Mouse (Mus musculus): ENCODE results near the gene Phactr1. TPM values are rescaled to one million over a fixed set of nuclear protein-coding genes. Genes with fewer than 3 reads are reported as not detected.

Gene Phactr1
- total RNA-seq, 2 experiments from 2014 or later, result 250 to 265 TPM

DNA sequence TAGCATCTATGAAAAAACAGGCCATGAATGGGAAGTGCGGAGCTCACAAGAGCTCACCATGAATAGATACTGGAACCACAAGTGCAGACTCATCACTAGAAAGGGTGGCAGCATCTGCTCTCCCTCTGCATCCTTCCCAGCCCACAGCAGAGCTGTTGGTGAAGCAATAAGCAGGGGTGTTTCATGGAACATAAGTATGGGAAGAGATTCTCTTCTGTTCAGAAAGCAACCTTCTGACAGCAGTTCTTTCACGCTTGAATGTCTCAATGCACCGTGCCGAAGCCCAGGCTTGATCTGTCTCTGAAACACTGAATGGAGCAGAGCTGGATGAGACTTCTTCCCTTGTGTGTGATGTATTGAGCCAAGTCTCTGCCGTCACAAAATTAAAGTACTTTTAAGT is 64.0 kb downstream of the Phactr1 start:
- intact Hi-C loops (cut with DNase I), result no loop called here
- DNase-seq, result peak; percentile 16

DNA sequence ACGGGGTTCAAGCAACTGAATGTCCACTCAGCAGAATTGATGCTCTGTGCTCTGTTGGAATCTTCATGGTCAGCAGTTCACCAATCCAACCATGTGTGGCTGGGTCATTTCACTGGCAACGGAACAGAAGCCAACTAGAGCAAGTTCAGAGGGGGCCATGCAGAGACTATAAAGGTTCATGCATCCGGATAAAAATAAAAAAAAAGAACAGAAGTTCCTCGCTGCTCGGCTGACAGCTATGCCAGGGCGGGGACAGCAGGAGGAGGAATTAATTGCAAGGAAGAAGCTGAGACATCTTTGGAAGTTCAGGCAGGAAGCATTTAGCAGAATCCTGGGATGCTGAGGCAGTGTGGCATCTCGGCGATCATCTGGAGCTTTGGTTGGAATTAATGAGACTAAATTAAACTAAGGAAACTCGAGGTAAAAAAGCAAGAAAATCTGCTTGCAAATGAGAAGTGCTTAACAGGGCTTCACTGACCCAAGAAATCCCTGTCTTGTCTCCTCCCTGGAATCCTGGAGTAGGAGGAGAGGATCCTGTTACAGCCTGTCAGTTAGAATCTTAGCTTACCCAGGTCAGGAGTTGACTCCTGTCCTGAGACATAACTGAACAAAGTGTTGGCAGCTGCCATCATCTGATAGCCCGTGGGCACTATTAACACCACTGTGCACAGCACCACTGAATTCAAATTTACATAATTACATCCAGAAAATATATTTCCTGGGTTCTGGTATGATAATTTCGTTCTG is 77.4 kb downstream of the Phactr1 start:
- DNase-seq, result peak; percentile 10
- intact Hi-C loops (cut with DNase I), result no loop called here

DNA sequence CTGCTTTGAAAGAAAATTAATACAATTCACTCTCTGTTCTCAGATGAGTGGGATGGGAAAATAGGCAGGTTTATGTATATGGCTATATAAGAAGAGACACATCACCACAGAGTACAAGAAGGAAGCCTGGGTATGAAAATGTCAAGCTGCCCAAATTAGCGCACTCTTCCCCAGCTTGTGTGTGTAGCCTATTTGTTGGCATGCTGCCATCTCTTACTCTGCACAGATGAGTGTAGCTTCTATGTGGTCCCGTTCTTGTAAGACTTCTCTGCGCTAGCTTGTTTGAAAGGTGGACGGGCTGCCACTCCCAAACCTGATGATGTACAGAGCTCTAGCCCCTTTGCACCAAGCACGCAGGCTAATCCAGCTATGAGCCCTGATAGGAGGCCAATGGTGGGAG is 78.7 kb downstream of the Phactr1 start:
- intact Hi-C loops (cut with DNase I), result no loop called here
- no peak for DNase-seq

- DNase-seq, result no peak
- intact Hi-C loops (cut with DNase I), result no loop called here
These were observed 80.6 kb downstream of the Phactr1 start for GRCm38 (mm10) chr13:42760907-42761544.

GRCm38 (mm10) chr13:42772314-42772713 is 91.9 kb downstream of the Phactr1 start:
- intact Hi-C loops (cut with DNase I), result no loop called here
- no peak for DNase-seq

- intact Hi-C loops (cut with DNase I), result no loop called here
- DNase-seq, result no peak
These were observed 93.6 kb downstream of the Phactr1 start for GRCm38 (mm10) chr13:42774040-42774439.

- intact Hi-C loops (cut with DNase I), result no loop called here
- no peak for DNase-seq
These were observed 101.7 kb downstream of the Phactr1 start for GRCm38 (mm10) chr13:42782151-42782550.

DNA sequence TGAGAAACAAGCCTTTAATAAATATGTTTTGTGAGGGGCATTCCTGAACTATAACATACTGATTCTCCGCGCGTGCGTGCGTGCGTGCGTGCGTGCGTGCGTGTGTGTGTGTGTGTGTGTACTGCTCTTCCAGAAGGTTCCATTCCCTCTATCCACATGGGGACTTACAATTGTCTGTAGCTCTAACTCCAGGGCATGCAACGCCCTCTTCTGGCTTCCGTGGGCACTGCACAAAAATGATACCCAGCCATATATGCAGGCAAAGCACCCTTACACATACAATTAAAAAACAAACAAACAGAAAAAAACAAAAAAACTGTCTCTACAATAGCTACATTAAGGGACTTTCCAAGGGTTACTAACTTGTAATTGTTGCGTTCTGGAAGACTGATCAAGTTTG is 108.8 kb downstream of the Phactr1 start:
- DNase-seq, result no peak
- intact Hi-C loops (cut with DNase I), result no loop called here

GRCm38 (mm10) chr13:42792279-42792678 is 111.9 kb downstream of the Phactr1 start:
- DNase-seq, result no peak
- intact Hi-C loops (cut with DNase I), result loop anchor here (5.0 to 10.0 kb wide), 2 partner anchors 107 to 170 kb away; partner anchors contain the start of gene Phactr1

- DNase-seq, result no peak
- intact Hi-C loops (cut with DNase I), result no loop called here
These were observed 120.1 kb downstream of the Phactr1 start for GRCm38 (mm10) chr13:42800523-42800922.

GRCm38 (mm10) chr13:42804314-42804713 is 123.9 kb downstream of the Phactr1 start:
- intact Hi-C loops (cut with DNase I), result no loop called here
- DNase-seq, result no peak

- intact Hi-C loops (cut with DNase I), result no loop called here
These were observed 132.3 kb downstream of the Phactr1 start for GRCm38 (mm10) chr13:42812762-42813161.

DNA sequence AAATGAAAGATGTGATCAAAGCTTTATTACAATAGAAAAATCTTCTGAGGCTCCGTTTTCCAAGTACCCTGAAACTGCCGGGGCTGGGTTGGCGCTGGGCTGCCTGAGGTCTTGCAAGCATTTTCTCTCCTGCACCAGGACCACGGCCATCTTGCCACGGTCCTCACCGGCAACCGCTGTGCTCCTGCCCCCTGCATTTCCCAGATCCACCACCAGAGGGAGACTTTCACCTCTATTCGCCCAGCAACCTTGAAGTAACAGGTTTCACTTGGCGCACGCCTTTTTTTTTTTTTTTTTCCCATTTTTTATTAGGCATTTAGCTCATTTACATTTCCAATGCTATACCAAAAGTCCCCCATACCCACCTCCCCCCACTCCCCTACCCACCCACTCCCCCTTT is 138.0 kb downstream of the Phactr1 start:
- peak; percentile 53 for DNase-seq
- intact Hi-C loops (cut with DNase I), result no loop called here

More at GRCm38 (mm10) chr13:42812762-42813161, 132.3 kb downstream of the Phactr1 start:
- DNase-seq, result peak; percentile 37

GRCm38 (mm10) chr13:42820513-42820912 is 140.1 kb downstream of the Phactr1 start:
- DNase-seq, result no peak
- intact Hi-C loops (cut with DNase I), result loop anchor here (5.0 kb wide), 1 partner anchor 243 kb away; no protein-coding TSS in a partner anchor

DNA sequence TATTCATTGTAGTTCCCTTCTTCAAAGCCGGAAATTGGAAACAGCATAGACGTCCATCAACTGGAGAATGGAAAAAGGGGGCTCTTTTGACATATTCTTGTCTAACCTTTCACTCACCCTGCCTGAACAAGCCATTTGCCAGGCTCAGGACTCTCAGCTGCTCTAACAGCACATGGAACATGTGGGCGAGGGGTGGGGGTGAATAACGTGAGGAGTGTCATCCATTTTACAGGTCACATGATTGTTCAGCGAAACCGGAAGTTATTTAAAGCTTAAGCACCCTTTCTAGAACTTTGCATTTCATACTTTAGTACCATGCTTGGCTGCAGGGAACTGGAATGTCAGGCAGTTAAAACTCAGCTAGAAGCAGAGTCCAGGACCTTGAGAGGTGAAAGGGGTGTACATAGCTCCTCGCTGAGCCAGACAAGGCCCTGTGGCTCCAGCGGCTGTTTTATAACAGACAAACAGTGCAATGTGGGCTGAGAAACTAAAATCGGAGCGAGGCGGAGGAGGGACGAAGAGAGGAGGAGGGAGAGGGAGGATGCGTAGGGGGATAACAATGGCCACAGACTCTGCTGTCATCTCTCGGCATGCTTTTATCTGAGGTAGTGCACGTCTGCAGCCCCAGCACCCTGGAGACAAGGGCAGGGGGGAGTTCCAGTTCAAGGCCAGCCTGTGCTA is 141.1 kb downstream of the Phactr1 start:
- no peak for DNase-seq
- intact Hi-C loops (cut with DNase I), result loop anchor here (5.0 kb wide), 1 partner anchor 244 kb away; no protein-coding TSS in a partner anchor

GRCm38 (mm10) chr13:42822545-42822944 is 142.1 kb downstream of the Phactr1 start:
- peak; percentile 82 for DNase-seq
- intact Hi-C loops (cut with DNase I), result loop anchor here (5.0 kb wide), 1 partner anchor 245 kb away; no protein-coding TSS in a partner anchor

- no peak for DNase-seq
These were observed 143.5 kb downstream of the Phactr1 start for GRCm38 (mm10) chr13:42823875-42824274.

DNA sequence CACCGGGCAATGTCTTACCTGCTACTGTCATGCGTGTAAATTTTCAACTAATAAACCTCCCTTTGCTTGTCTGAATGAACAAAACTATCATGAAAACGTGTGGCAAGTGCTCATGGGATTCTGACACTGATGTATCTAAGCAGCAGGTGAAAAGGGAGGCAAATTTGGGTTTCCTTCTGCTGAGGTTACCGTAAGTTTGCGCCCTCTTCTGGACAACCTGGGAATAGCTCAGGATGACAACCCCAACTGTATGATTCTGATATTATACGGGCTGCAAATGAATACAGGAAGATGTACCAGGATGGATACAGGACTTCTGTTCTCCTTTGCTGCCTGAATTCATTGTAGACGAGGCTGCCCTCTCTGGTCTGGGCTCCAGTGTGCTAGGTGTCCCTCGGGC is 146.2 kb downstream of the Phactr1 start:
- intact Hi-C loops (cut with DNase I), result no loop called here
- DNase-seq, result peak; percentile 50

More at GRCm38 (mm10) chr13:42823875-42824274, 143.5 kb downstream of the Phactr1 start:
- intact Hi-C loops (cut with DNase I), result loop anchor here (5.0 kb wide), 1 partner anchor 247 kb away; no protein-coding TSS in a partner anchor

DNA sequence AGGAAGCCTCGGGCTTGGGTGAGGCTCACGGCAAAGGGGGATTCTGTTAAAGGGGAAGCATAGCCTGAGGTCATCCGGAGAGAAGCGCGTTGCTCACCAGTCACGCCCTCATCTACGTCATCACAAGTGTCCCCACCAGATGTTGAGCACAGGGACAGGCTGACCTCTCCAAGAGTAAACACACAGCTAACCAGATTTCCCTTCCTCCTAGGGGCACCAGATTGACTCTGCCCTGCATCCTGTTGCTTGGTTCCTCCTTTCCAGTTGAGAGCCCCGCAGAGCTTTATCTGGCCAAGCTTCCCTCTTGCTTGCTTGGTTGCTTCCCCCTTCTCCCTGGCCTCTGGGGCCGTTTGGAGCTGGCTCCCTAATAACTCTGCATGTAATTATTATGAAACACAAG is 148.6 kb downstream of the Phactr1 start:
- DNase-seq, result peak; percentile 44
- intact Hi-C loops (cut with DNase I), result no loop called here

GRCm38 (mm10) chr13:42835441-42835840 is 155.0 kb downstream of the Phactr1 start:
- no peak for DNase-seq

DNA sequence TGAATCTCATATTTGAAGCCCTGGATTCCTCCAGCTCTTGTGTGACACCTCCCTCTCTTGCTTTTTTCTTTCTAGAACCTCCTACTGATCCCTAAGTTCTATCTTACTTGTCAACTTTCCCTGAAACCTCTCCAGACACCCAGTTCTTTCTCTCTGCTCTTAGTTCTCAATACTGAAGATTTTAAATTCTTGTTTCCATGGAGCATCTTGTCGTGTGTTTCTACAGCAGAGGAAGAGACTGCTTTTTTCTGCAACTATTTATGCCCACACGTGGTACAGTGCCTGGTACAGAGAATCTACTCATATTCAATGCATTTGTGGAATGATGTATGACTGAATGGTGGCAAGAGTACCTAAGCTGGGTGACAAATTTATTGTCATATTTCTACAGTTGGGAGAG is 158.9 kb downstream of the Phactr1 start:
- DNase-seq, result no peak

More at GRCm38 (mm10) chr13:42835441-42835840, 155.0 kb downstream of the Phactr1 start:
- intact Hi-C loops (cut with DNase I), result loop anchor here (2.0 kb wide), 1 partner anchor 257 kb away; no protein-coding TSS in a partner anchor

More for the DNA sequence above, 158.9 kb downstream of the Phactr1 start:
- intact Hi-C loops (cut with DNase I), result no loop called here
